Mouse (Mus musculus): ENCODE data around the gene Dnph1. TPM values are rescaled to one million over a fixed set of nuclear protein-coding genes. Genes with fewer than 3 reads are reported as not detected.

The Dnph1 gene
- 7.2 and 9.9 TPM in 2 replicates for polyA plus RNA-seq (2011; ENCODE audit: insufficient read length, low read depth, missing spikeins)

DNA sequence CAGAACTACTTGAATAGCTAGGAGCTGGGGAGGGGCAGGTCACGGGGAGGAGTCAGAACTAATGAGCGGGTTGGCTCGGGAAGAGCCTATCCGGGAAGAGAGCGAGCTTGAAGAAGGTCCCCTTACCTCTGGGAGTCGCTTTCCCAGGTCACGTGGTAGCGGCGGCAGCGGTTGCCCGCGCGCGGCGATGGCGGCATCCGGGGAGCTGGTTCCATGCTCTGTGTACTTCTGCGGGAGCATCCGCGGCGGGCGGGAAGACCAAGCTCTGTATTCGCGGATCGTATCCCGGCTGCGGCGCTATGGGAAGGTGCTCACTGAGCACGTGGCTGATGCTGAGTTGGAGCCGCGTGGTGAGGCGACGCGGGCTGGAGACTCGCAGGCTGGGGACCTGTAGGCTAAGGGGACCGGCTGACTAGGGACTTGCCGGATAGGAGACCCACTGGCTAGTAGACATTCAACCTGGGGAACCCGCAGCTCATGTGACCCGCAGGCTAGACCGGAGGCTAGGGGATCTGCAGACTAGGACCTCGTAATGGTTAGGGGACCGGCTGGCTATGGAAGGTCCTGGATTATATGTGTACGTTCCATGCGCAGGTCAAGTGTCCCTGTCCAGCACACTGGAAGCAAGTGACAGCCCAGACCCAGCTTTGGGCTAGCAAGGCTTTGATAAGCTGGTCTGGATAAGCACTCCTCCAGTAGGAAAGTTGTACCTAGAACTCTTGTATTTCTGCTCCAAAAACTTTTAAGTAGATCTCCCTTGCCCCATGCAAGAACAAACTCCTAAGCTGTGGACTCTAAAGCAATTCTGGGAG, at the start of gene Dnph1:
Dnph1 (plus strand) TSS at position 89 of the 812 bp plus-strand sequence.
- peak; percentile 38 for TF ChIP-seq POLR2A (IDR thresholded peaks at IDR 0.05; ENCODE audit: low read depth, low read length)
- TF ChIP-seq CTCF (IDR thresholded peaks at IDR 0.05; ENCODE audit: borderline replicate concordance, insufficient read depth, low read length) = no peak
- H3K4me1 ChIP-seq (ENCODE audit: control insufficient read depth, insufficient read depth, low read length) = peaks cover 8% of the 10 kb centered on the region
- H3K27ac ChIP-seq (ENCODE audit: insufficient read depth, low read length) = no peak within 1 kb of the TSS
- H3K4me3 ChIP-seq (ENCODE audit: insufficient read depth, low read length) = peak within 1 kb of the TSS; percentile 77

DNA sequence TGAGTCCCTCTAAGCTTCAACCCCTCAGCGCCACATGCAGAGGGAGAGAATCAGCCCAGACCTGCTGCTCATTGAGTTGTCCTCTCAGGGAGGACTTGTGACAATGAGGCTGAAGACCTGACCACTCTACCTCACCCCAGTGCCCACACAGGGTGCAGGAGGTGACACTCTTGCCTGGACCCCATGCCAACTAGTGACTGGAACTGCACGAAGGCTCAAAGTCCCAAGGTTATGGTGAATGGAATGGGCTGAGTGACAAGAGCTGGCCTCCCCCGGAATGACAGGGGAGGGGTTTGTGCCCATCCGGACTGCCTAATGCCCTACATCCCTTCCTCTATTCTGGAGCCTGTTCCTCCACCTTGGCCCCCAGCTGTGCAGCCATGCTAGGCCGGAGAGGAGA, 43.8 kb upstream of the Dnph1 start:
- no peak overlapping the region for H3K4me3 ChIP-seq (ENCODE audit: insufficient read depth, low read length)
- no peak for TF ChIP-seq CTCF (IDR thresholded peaks at IDR 0.05; ENCODE audit: borderline replicate concordance, insufficient read depth, low read length)
- no peak for TF ChIP-seq POLR2A (IDR thresholded peaks at IDR 0.05; ENCODE audit: low read depth, low read length)
- H3K4me1 ChIP-seq (ENCODE audit: control insufficient read depth, insufficient read depth, low read length) = 0 out of 2 replicates have a peak, but pooled peaks cover 3% of the 10 kb centered on the region
- no peak overlapping the region for H3K27ac ChIP-seq (ENCODE audit: insufficient read depth, low read length)

DNA sequence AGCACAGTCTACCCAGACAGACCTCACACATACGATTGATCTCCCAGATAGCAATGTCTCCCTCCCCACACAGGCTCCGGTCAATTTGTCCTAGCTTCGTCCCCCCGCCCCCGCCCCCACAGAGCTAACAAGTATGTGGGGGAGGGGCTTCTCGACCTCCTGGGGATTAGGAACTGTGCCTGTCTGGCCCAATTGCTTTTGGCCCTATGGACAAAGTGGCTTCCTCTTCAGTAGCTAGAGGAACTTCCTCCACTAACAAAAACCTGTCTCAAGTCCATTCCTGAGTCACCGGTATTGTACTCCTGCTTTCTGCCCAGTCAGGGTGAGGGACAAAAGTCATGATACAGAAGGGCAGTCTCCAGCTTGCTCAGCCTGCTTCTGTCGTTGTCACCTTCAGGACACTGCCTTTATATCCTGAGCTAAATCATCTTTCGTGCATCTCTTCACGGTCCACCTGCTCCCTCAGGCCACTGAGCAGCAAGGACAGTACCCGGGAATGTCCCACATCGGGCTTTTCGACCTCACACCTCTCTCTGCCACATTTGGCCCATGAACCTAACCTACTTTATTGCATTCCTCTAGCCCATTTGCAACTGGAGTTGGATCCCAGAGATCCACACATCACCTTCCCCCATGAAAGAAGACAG, 43.1 kb upstream of the Dnph1 start:
- Histone ChIP-seq H3K27ac (ENCODE audit: insufficient read depth, low read length) (no peak overlapping the region), H3K4me3 (ENCODE audit: insufficient read depth, low read length) (no peak overlapping the region), H3K4me1 (ENCODE audit: control insufficient read depth, insufficient read depth, low read length) (0 out of 2 replicates have a peak, but pooled peaks cover 3% of the 10 kb centered on the region)
- TF ChIP-seq POLR2A (IDR thresholded peaks at IDR 0.05; ENCODE audit: low read depth, low read length) (no peak), CTCF (IDR thresholded peaks at IDR 0.05; ENCODE audit: borderline replicate concordance, insufficient read depth, low read length) (no peak)

DNA sequence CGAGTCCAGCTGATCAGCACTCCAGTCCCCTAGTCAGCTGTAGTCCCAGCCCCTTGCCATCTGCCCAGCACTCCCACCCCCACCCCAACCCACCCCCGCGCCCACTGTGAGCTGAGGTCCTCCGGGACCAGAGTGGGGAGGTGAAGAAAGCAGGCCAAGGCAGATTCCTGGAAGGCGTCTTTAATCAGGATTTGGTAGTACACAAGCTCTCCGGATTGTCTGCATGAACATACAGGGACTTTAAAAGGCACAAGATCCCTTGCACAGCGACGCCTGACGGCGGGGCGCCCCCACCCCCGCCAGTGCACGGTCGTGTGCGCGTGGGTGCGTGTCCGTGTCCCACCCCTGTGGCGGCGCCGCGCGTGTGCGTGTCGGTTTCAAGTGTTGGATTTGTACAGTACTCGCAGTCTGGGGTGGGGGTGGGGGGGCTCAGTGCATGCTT, 42.5 kb upstream of the Dnph1 start:
- H3K27ac ChIP-seq (ENCODE audit: insufficient read depth, low read length) = no peak overlapping the region
- no peak for TF ChIP-seq CTCF (IDR thresholded peaks at IDR 0.05; ENCODE audit: borderline replicate concordance, insufficient read depth, low read length)

DNA sequence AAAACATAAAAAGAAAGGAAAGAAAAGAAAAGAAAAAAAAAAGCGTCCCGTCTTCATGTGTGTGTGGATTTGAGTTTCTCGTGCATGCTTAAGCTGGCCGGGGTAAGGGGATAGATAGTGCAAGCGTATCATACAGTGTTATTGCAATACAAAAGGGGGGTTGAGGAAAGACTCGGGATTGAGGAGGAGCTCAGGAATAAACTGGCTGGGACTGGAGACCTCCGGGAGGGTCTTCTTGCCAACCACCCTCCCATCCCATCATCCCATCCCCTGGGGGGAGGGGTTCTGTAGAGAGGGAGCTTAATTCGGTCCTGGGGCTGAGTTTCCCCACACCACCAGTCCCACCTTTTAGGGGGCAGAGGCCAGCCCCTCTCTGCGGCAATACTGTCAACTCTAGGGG, 42.0 kb upstream of the Dnph1 start:
- Histone ChIP-seq H3K4me1 (ENCODE audit: control insufficient read depth, insufficient read depth, low read length) (0 out of 2 replicates have a peak, but pooled peaks cover 3% of the 10 kb centered on the region), H3K27ac (ENCODE audit: insufficient read depth, low read length) (no peak overlapping the region), H3K4me3 (ENCODE audit: insufficient read depth, low read length) (no peak overlapping the region)
- TF ChIP-seq CTCF (IDR thresholded peaks at IDR 0.05; ENCODE audit: borderline replicate concordance, insufficient read depth, low read length) (no peak), POLR2A (IDR thresholded peaks at IDR 0.05; ENCODE audit: low read depth, low read length) (no peak)

More for the DNA sequence above, 42.5 kb upstream of the Dnph1 start:
- Histone ChIP-seq H3K4me1 (ENCODE audit: control insufficient read depth, insufficient read depth, low read length) (0 out of 2 replicates have a peak, but pooled peaks cover 3% of the 10 kb centered on the region), H3K4me3 (ENCODE audit: insufficient read depth, low read length) (no peak overlapping the region)

DNA sequence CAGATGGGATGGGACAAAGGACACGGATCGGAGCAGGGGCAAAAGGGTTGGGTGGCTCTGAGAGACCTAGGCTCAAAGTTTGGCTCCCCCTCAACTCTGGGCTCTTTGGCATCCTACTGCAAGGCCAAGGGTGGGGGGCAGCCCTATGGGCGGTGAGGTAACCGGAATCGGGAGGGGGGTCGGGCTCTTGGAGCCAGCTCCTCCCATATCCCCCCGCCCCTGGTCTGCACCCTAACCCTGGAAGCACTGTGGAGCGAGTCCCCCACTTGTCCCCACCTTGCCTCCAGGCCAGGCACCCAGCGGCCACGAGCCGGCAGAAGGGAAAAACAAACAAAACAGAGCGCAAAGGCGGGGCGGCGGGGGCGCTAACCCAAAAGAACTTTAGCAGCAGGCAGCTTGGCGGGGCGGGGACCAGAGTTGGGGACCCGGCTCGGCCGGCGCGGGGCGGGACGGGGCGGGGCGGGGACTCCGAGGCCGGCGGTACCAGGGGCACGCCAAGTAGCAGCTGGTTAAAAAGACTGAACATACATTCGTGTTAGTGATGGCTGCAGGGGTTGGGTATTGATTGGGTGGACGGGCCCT, 41.3 kb upstream of the Dnph1 start:
- 0 out of 2 replicates have a peak, but pooled peaks cover 3% of the 10 kb centered on the region for H3K4me1 ChIP-seq (ENCODE audit: control insufficient read depth, insufficient read depth, low read length)
- H3K27ac ChIP-seq (ENCODE audit: insufficient read depth, low read length) = no peak overlapping the region
- TF ChIP-seq CTCF (IDR thresholded peaks at IDR 0.05; ENCODE audit: borderline replicate concordance, insufficient read depth, low read length) = no peak
- TF ChIP-seq POLR2A (IDR thresholded peaks at IDR 0.05; ENCODE audit: low read depth, low read length) = no peak
- peak overlapping the region; percentile 33 for H3K4me3 ChIP-seq (ENCODE audit: insufficient read depth, low read length)

DNA sequence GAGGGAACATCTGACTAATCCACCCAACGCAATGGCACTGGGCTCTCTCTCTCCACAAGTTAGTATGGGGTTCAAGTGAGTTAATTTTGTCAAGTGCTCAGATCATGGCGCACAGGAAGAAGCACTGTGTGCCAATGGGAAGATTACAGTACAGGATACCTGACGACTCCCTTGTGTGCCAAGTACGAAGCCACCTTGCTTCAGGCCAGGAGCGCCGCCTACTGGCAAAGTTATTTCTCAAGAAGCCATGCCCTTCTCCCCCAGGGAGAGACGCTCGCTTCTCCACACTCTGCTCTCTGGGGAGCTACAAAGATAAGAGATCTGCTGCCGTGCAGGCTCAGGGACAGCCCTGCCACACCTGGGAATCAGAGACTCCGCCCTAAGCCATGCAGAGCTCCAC, 38.7 kb upstream of the Dnph1 start:
- H3K4me3 ChIP-seq (ENCODE audit: insufficient read depth, low read length) = no peak overlapping the region
- H3K4me1 ChIP-seq (ENCODE audit: control insufficient read depth, insufficient read depth, low read length) = 0 out of 2 replicates have a peak, but pooled peaks cover 3% of the 10 kb centered on the region
- TF ChIP-seq CTCF (IDR thresholded peaks at IDR 0.05; ENCODE audit: borderline replicate concordance, insufficient read depth, low read length) = no peak
- TF ChIP-seq POLR2A (IDR thresholded peaks at IDR 0.05; ENCODE audit: low read depth, low read length) = no peak
- no peak overlapping the region for H3K27ac ChIP-seq (ENCODE audit: insufficient read depth, low read length)

DNA sequence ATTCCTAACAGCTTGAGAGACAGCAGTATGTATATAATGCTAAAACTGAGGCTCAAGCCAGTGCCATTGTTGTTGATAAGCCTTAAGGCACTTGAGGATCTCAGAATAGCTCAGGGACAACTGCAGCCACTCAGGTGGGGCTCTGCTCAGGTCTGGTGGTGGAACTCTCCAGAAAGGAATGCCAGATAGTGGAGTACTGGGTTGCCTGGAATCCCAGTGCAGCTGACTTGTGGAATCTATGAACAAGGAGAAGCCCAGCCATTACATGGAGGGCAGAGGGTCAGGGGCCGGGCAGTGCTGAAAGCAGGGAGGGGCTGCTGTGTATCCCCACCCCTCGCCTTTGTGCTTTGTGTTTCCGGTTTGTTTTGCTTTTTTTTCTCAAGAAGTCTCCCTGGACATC, 38.1 kb upstream of the Dnph1 start:
- TF ChIP-seq CTCF (IDR thresholded peaks at IDR 0.05; ENCODE audit: borderline replicate concordance, insufficient read depth, low read length) (no peak), POLR2A (IDR thresholded peaks at IDR 0.05; ENCODE audit: low read depth, low read length) (no peak)
- Histone ChIP-seq H3K4me1 (ENCODE audit: control insufficient read depth, insufficient read depth, low read length) (0 out of 2 replicates have a peak, but pooled peaks cover 3% of the 10 kb centered on the region), H3K27ac (ENCODE audit: insufficient read depth, low read length) (no peak overlapping the region)

DNA sequence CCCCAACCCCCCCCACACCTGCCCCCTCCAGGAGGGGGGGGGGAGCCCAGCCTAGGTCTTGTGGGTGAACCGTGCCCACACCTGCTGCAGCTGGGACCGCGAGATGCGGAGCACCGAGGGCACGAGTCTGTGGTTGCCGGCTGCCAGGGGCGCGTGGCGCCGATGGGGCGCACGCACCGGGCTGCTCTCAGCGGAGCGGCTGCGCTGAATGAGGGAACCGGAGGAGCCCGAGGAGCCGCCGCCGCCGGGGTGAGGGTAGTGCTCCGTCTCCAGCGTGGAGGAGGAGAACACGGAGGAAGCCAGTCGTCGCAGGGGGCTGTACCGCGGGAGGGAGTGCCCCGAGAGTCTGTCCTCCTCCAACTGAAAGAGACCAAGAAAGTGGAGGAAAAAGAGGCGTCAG, 35.8 kb upstream of the Dnph1 start:
- H3K4me3 ChIP-seq (ENCODE audit: insufficient read depth, low read length) = no peak overlapping the region
- no peak overlapping the region for H3K27ac ChIP-seq (ENCODE audit: insufficient read depth, low read length)
- TF ChIP-seq CTCF (IDR thresholded peaks at IDR 0.05; ENCODE audit: borderline replicate concordance, insufficient read depth, low read length) = no peak
- TF ChIP-seq POLR2A (IDR thresholded peaks at IDR 0.05; ENCODE audit: low read depth, low read length) = no peak
- no peaks in the 10 kb centered on the region for H3K4me1 ChIP-seq (ENCODE audit: control insufficient read depth, insufficient read depth, low read length)

More for the DNA sequence above, 38.1 kb upstream of the Dnph1 start:
- no peak overlapping the region for H3K4me3 ChIP-seq (ENCODE audit: insufficient read depth, low read length)
